Mouse (Mus musculus): ENCODE data around the gene Rexo5.

Gene Rexo5

DNA sequence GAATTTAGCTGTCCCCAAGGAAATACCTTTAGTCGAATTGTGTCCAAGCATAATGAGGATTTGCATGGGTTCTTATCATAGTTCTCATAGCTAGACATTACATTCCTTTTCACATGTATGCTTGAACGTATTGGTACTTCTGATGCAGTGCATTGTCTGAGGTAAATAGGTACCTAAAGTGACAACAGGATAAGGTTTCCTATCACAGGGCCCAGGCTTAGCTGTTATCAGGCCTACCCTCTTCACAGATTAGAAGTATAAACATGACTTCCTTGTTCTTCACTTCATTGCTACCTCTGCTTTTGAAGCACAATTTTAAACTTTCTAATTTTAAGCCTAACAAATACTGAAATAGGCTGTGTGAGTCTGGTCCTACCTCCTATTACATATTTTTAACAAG is 51.7 kb downstream of the Rexo5 start:
- no peak for DNase-seq

DNA sequence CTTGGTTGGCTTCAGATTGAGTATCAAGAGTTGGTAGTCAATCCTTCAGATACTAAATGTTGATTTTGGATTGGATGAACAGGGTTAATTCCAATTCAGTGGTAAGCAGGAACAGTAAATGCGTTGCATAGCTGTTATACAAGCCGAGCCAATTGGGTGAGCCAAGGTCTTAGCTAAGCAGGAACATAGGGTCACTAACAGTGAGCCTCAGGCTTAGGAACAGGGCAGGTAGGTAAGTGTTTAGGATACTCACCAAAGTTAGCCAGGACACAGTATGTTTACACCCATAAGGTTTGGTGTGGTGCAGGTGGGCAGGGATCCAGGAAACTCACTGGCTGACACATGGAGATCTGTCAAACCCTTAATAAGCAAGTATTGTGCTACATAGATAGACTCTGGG is 53.6 kb downstream of the Rexo5 start:
- DNase-seq, result no peak

DNA sequence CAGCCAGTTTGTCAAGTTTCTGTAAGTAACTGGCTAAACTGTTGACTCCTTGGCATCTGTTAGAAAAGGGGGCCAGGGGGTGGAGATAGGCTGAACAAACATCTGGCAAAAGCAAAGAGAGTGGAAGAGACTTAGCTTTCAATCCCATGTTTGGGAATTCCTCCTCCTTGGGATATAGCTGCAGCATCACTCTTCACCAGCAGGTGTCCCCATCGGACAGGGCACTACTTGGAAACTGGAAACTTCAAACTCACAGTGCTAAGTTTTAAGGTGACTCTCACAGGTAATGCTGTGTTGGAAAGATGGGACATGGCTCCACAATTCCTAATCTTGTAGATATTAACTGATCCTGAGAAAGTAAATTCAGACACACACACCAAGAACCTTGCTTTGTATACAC is 55.3 kb downstream of the Rexo5 start:
- peak; percentile 57 to 76 for DNase-seq

DNA sequence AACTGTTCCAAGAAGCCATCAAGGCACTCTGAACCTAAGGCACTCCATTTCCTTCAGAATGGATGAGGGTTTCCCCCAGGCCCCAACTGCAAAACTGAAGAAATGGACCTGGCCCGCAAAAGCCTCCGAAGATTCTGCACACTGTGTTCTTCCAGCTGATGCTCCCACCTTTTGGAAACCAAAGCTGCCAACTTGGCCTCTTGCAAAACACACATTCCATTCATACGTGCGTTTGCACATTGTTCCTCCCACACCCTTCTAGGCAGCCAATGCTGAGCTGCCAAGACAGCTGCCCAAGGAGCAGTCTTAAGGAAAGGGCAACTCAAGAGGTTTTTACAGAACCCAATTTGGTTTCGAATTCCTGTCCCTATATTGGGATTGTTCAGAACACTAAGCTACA is 56.9 kb downstream of the Rexo5 start:
- DNase-seq, result no peak

DNA sequence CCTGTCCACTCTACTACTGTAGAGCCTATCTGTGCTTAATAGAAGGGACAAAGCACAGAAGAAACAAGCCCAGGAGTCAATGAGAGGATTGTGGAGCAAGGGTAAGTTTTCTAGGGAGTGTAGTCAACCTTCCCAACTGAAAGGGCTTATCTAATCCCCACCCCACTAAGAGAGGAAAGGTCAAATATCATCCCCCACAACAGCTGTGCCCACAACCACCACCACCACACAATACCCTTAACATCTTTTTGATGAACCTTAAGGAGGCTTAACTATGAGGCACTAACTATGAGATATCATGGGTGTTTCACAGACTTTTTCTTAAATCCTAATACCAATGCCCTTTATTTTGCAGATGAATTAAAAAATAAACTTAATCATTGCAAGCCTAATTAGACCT is 58.7 kb downstream of the Rexo5 start:
- no peak for DNase-seq

DNA sequence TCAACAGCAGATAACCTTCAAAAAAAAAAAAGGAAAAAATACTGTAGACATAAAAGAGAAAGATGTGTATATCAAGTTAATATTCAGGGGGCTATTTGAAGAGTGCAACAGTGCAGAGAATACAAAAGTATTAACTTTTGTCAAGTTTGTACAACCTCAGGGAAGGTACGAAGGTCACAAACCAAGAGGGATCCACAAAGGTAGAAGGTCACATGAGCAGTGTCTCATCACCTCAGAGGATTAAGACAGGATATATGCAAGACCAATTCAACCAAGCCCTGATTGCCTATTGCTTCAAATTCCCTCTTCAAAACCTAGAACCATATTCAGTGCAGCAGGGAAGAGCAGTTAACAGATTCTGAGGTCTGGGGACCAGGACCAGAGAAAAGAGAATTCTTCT is 59.4 kb downstream of the Rexo5 start:
- no peak for DNase-seq

DNA sequence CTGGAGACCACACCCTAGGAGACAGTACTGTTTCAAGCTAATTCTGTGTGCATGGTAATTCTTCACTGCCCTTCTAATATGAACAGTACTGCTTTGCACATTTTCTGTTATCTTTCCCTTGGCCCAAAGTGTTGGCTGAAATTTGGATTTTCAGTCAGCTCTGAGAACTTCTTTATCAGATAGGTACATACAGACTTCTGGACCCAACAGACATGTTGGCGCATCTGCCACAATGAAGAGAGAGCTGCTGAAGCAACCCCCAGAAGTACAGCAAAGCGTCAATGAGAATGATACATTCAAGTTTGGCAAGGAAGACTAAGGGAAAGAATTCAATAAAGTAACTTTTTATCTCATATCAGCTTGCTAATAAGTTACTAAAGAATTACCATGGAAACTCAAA is 60.6 kb downstream of the Rexo5 start:
- DNase-seq, result no peak

DNA sequence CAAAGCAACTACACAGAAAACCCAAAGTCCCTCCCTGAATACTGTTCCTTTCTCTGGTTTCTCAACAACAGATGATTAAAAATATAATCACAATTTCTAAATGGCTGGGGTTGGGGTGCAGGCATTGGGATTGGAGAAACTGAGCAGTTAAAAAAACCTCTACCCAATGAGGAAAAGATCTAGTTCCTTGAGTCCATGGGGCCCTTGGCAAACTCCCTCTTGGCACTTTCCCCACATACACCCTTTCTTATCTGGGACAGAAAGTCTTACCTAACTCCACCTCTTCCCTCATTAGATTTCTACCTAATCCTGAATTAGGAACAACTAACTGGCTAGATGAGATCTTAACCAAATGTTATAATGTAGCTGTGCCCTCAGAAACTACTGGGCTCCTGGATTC is 61.2 kb downstream of the Rexo5 start:
- no peak for DNase-seq

DNA sequence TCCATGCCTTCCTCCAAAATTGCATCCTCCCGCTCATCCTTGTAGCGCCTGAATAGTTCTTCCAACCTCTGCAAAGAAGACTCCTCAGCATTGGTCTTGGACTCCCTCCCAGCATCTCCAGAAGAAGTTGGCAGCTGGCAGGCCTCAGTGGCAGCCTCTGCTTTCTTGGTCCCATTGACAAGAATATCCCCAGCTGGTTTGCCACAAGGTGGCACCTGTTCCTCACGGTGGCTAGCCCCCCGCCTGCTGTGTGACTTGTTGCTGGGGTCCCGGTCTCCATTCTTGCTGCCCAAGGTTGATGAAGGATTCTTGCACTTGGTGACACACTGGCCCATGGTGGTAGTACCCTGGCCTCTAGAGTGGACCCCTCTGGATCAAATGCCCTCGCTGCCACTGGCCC is 65.7 kb downstream of the Rexo5 start:
- DNase-seq, result no peak

DNA sequence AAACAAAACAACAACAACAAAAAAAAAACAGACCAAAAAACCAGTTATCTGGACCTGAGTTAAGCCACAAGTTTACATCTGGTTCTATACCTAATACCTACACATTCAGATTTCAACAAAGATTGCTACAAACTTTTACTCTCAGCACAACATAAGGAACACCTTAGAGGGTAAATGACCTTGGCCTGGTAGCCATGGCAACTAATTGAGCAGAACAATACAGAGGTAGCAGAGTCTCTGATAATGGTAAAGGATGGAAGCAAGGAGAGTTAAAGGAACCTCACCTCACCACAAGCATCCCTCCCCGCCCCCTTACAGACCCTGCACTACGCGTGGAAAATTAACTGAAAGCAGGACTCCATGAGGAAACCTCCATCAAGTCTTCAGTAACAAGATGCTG is 66.3 kb downstream of the Rexo5 start:
- no peak for DNase-seq

DNA sequence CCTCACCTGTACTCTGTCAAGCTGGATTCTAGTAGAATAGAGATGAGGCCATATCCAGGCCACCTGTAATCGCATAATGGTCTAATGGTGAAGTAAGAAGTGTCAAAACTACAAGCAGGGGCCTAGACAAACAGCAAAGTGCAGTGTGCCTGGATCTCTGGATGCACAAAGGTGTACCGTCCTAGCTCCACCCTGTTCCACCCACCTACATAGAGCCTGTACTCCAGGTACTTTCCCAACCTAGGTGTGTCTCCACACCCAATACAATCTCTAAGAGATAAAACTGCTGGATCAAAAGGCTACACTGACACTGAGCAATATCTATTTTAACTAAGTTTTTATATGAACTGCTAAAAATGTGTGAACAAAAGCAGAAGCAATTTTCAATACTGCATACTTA is 66.7 kb downstream of the Rexo5 start:
- no peak for DNase-seq

DNA sequence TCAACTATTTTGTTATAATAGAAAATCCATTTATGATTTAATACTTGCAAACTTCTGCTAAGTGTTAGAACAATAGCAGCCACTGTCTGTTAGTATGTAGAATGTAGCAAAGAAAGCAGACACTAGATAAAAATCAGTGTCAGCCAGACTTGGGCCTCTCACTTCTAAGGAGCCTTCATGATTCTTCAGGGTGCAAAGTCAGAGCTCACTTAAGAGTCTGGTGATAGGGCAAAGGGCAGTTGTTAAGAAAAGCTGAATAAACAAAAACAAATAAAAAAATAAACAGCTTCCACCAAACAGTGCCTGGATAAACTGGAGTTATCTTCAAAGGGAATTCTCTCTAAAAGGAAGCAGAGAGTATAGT is 67.1 kb downstream of the Rexo5 start:
- no peak for DNase-seq

DNA sequence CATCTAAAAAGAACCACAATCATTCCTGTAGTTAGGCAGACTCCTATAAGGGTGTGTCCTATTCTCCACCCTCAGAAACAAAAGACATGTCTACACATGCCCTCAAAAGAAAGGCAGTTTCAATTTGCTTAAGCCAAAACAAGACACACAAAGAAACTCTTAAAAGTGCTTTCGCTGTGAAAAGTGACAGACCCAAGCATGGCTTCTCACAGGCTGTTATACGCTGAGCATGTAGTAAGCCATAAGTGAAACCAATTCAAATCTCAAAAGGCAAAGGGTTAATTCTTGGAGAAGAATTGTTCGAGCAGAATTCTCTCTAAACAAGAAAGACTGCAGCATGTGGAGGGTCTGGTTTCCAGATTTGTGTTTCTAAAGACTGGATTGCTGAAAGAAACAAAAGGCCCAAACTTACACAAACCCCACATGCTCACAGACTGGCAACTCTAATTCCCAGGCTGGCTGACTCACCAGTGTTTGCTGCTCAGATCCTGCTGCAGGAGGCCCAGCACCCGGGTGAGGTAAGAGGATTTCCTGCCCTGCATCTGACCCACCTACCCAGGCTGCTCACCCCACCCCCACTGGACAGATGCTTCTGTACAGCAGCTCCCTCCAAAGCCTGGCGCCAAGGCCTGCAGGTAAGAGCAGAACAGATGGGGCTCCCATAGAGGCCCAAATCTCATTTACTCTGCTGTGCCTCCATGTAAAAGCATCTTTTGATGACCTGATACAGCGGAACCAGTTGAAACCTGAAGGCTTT is 67.7 kb downstream of the Rexo5 start:
- peak; percentile 44 to 47 for DNase-seq

DNA sequence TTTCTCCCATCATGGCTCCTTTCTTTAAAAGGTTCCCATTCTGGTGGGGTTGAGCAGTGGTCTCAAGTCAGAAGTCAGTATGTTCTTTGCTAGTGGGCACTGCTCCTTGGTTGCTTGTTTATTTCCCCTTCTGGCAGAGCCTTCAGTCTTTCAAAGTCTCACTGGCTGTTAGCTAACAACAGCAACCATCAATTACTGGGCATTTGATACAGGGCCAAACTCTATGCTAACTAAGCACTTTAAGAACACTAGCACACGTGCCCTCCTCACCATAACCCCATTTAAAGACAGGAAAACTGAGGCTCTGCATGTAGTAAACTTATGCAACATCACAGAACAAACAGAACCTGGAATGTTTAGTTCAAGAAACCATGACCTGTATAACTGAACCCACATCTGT is 68.4 kb downstream of the Rexo5 start:
- DNase-seq, result no peak

DNA sequence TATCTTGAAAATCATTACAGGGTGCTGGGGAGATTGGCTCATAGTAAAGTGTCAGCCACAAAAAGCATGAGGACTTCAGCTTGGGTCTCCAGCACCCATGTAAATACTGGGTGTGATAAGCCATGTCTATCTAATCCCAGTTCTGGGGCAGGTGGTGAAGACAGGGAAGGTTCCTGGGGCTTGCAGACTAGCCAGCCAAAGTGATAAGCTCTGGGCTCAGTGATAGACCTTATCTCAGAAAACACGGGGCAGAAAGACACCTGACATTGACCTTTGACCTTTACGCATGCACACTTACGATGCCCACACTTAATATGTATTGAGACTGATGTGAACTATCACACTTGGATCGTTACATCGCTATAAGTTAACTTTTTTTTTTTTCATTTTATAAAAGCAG is 70.7 kb downstream of the Rexo5 start:
- DNase-seq, result no peak

DNA sequence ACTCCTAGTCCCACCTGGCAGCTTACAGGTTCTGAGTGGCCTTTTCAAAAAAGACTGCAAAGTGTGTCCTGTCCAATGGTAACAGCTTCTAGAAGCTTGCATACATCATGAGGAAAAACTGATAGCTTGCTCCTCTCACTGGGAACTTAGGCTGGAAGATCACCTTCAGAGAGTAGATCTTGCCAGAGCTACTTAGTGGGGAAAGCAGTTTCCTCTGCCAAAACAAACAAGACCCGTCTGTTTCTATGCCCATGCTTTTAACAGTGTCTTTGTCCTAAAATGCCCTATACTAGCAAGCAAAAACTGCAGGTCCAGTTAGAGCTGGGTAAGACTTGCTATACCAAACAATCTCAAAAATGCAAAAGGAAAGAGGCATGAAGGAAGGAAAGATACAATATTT is 72.3 kb downstream of the Rexo5 start:
- DNase-seq, result no peak

DNA sequence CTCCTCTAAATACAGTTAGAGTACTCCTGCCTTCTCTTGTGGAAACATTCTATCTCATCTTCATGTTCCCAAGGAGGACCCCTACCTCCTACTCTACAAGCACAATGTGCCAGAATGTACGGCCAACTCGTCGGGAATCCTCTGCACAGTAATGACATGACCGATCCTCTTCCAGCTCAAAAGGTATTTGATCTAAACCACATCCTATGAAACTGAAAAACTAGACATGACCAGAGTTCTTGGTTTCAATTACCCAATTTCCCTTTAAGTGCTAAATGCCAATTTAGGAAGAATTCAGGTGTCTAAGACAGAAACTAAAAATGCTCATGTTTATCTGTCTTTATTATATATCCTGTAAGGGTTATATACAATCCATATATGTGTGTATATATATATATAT is 78.4 kb downstream of the Rexo5 start:
- DNase-seq, result no peak

DNA sequence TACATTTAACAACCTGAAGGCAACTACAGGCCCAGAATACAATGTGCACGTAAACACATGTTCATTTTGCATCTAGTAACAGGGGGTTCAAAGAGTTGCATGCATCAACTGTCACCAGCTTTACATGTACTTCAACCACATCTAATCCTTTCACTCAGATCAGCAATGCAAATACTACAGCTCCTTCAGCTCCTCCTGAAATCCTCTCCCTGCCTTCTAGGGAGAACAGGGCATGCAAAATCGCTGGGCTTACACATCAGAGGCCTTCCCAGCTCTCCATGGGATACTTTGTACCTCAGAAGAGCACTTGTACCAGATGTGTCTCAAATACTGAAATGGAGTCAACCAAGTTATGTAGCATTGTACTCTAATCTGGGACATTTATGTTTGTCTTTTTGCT is 79.2 kb downstream of the Rexo5 start:
- no peak for DNase-seq

DNA sequence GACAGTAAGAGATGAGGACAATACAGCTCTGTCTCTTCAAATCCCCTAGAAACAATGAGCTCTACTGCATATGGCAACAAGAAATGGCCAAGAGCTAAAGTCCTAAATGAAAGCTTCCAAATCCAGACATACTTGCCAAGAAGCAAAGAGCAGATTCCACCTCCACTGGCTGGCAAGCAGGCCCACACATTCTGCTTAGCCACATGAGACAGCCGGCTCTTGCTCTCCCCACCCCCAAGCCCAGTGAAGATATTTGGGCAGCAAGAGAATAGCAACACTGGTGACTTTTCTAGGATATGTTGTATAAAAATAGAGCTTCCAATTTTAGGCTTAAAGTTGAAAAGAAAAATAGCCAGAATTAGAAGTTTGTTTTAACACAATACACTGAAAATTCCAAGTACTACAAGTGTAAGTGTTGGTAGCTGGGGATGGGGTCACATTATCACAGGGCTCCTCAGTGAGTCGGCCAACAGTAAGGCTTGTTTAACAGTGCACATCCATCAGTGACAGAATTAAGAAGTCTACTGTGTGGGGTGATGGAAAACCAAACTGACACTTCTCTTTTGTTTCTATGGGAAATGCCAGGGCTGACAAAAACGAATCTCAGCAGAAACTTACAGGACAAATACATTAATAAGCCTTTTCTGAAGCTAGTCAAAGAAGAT is 82.1 kb downstream of the Rexo5 start:
- peak; percentile 32 to 50 for DNase-seq

DNA sequence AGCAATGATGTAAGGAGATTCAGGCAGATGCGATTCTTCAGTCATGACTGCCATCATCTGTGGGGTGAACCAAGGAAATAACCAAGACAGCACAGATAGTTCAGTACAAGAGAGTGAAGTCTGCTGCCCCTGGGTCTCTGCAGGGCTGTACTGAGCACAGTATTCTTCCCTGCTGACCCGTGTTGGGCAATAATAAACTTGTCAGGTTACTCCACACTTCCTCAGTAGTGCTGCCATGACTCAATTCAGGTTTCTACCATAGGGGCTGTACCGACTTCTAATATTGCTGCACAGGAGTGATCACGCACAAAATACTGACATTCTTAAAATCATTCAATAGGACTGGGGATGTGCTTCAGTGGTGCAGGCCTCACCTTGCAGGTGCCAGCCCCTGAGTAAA is 85.4 kb downstream of the Rexo5 start:
- no peak for DNase-seq

DNA sequence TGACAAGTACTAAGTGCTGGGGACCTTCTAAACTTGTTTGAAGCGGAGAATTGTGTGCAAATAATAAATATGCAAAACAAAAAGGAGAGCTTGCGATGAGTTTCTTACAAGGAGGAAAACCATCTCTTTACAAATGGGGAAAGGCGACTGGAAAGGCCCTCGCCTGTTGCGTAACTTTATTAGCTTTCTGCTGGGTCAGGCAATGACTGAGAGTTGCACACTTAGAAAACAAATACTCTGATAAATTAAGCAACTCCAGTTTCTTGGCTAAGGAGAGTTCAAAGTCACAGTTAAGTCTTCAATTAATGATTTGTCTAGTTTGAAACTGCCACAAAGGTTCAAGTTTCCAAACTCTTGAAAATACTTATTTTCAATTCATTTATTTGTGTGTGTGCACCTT is 86.5 kb downstream of the Rexo5 start:
- DNase-seq, result no peak

DNA sequence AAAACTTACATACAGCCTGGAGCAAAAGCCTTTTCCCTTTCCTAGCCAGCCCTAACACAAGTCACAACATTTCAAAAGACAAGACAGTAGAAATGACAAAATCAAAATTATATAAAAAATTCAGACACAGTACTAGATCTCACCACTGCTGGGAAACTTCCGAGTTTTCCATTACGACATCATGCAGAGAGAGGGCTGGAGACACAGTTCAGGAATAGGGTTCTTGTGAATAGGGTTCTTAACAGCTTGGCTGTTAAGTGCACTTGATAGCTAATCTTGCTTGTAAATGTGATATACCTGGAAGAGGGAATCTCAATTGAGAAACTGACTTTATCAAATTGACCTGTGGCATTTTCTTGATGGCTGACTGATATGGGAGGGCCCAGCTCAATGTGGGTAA is 87.4 kb downstream of the Rexo5 start:
- DNase-seq, result no peak

DNA sequence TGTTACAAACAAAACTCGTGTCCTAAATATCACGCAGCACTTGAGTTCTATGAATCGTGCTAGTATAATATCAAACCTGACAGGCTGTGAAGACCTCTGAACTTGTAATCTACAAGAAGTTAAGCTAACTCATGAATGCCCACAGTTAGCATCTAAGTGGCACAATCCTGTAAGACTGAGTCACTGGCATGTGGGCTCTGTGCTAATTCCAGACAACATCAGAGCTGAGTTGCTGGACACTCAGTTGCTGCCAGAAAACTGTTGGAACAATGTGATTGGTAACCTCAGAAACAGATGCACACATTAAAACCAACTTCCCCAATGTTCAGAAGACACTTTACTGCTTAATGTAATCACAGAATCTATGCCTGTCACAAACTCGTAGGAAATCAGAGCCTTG is 94.1 kb downstream of the Rexo5 start:
- no peak for DNase-seq

DNA sequence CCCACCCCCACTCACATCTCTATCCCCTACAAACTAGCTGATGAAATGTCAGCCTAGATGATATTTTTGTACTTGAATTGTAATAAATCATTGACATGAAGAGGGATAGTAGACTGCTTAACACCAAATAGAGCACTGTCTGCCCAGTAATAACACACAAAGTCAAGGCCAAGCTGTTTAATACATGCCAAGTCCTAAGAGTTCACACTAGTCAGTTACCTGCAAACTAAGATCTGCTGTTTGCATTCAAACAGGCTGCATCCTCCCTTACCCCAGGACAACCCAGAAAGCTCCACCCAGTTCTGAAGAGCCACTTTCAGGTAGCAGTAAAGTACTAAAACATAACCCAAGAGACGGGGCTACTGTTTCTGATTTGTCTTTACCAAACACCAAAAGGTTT is 98.4 kb downstream of the Rexo5 start:
- DNase-seq, result no peak

DNA sequence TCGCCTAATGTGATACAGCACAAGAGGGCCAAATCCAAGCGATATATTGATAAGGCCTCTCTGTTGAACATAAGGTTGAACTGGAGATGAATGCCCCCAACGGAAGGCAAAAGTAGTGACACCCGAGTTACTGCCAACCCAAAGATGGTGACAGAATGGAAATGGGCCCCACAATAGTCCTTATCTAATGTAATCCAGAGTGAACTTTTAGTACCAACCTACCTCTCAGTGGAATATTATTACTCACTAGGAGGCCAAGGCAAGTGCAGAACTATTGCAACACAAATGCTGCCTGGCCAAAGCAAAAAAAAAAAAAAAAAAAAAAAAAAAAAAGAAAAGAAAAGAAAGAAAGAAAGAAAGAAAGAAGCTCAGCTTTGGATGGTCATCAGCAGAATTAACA is 98.9 kb downstream of the Rexo5 start:
- DNase-seq, result no peak
